Mouse (Mus musculus): ENCODE measurements around the gene Mycbpap. TPM values are rescaled to one million over a fixed set of nuclear protein-coding genes. Genes with fewer than 3 reads are reported as not detected.
A peak's percentile ranks its signal among the peaks of the same experiment; 100 is the strongest.

Gene Mycbpap
- not detected for polyA plus RNA-seq (2017; shearing (Covaris generic))

DNA sequence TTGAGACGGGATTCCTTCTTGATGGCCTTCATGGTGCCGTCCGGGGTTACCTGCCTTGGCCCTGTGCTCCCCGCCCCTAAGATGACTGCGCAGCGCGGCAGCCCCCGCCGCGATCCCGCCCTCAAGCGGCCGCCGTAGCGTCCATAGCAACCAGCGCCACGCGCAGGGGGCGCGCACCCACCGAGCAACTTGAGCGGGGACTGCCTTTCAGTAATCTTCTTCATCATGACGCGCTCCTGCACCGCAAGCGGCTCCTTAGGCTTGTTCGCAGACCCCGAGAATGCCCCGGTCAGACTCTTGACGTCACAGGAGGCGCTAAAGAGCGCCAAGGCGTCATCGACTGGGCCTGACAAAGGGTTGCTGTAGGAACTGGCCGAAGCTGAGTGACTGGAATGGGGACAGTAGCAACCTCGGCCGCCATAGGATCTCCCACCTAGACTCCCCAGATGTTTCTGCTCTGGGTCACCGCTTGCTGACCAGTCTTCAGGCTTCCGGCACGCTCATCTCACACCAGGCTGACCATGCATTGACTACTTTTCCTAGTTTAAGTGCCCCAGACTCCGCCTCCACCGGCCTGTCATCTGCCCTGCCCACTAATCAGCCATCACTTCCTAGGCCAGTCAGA lies at the start of gene Mycbpap:
TSS of gene Mycbpap (minus strand) at position 524 of the 625 bp plus-strand sequence.
- no peak for ATAC-seq

GRCm38 (mm10) chr11:94570612-94571011 lies 49.1 kb upstream of the Mycbpap start:
- no peak for ATAC-seq

GRCm38 (mm10) chr11:94567326-94567725 lies 45.8 kb upstream of the Mycbpap start:
- no peak for ATAC-seq

DNA sequence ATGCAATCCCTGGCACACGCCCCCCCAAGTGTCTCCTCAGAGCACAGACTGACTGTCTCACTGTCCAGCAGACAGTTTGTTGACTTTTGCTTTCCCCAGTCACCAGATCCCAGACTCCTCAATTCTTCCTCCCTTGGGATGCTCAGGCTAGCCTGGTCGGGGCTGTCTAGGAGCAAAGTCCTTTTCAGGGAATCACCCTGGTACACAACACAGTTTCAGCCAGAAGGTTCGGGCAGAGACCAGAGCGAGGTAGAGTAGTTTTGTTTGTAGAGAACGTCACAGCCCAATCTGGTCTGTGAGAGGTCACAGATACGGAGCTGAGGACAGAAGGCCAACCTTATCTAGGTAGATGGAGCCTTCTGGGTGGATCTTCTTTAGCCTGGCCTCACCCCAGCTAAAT lies 45.0 kb upstream of the Mycbpap start:
- ATAC-seq, result no peak

GRCm38 (mm10) chr11:94565151-94565479 lies 43.6 kb upstream of the Mycbpap start:
- peak; percentile 34 for ATAC-seq

DNA sequence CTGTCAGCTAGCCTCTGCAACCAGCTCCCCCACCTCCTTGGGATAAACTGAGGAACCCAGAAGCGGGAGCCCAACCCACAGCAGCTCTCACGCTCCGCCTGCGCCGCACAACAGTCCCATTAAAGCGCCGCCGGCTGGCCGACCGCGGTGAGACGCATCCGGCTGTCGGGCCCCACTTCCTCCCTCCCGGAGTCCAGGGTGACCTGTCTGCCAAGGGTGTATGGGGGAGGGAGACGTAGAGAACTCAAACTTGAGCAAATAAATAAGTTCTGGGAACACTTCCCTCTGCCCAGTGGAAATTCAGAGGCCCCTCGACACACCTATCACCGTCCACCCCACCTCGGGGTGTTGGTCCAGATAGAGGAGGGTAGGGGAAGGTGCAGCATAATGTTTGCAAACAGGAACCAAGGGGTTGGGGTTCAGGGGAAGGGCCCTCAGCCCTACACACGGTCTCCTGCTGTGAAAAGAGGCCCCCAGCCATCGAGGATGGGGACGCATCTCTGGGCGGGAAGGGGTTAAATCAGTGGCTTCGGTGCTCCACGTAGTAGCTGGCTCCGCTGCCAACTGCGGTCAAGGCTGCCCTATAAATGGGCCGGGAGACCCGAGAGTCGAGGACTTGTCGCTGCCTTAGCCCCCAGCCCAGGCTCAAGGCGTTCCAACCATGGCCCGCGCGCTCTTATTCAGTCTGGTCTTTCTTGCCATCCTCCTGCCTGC lies 43.1 kb upstream of the Mycbpap start, which contains the start of gene Chad:
TSS of gene Chad (plus strand) at position 611 of the 714 bp plus-strand sequence.
- peak; percentile 71 for ATAC-seq

DNA sequence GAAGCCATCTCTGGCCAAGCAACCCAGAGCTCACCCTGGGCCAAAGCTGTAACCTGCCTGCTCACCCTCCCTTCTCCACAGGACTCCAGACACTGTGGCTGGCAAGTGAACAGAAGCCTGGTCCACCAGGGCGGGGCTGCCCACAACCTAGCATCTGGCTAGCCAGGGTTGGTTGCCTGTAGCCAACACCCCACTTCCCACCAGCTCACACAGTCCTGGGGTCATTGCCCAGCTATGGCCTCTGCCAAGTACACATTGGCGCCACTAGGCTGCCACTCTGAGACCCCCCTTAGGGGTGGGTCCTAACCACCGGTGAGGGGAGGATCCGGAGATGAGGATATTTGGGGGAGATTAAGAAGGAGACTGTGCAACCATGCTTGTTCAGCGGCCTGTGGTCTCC lies 42.3 kb upstream of the Mycbpap start:
- ATAC-seq, result no peak

DNA sequence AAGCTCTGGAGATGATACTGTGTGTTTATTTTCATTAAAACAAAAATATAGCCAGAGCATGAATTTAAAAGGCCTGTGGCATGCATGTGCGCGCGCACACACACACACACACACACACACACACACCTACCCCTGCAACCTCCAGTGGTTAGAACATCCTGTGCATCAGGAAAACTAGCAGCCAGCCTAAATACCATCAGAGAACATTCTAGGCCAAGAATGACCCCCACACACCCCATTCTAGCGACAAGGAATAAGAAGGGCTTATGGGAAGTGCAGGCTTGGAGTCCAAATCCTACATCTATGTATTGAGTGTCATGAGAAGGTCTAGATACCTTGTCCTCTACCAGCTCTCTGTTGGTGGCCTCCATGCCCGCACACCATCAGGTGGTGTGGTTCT lies 41.8 kb upstream of the Mycbpap start:
- ATAC-seq, result no peak

- no peak for ATAC-seq
These were observed 36.7 kb upstream of the Mycbpap start for GRCm38 (mm10) chr11:94558226-94558625.

GRCm38 (mm10) chr11:94550442-94550744 lies 28.9 kb upstream of the Mycbpap start:
- ATAC-seq, result no peak

- ATAC-seq, result no peak
These were observed 28.3 kb upstream of the Mycbpap start for GRCm38 (mm10) chr11:94549691-94550441.

DNA sequence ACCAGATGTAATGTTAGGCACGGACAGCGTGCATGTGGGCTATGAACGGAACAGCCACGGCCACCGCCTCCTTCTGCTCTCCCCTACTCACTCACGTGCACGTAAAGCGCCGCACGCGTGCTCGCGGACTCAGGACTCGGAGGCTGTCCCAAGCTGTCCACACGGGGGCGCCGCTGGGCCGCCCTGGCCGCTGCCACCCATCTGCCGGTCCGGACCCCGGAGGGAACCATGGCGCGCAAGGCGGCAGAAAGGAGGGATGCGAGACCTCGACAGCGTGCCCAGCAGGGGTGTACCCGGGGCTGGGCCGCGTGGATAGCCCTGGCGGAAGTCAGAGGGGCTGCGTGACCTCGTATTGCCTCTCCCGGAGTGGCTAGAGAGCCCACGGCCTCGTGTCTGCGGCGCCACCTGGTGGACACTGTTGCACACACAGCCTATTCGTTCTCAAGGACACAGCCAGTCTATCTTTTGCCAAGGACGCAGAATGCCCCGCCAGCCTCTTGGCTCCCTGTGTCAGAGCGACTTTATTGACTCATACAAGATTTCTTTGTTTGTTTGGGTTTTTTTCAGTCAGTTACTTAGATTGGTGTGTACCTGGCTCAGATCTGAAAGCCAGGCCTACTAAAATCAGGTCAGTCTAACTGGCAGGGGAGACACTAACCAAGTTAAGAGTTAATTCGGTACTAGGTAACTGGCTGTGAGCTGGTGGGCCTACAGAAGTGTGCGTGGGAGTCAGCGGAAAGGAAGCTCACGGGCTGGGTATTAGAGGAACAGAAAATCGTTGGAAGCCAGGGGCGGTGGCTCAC lies 27.5 kb upstream of the Mycbpap start, which contains the start of gene Rsad1:
TSS of gene Rsad1 (minus strand) at position 368 of the 803 bp plus-strand sequence.
- peak; percentile 88 for ATAC-seq

GRCm38 (mm10) chr11:94548041-94548784 lies 26.7 kb upstream of the Mycbpap start:
- ATAC-seq, result peak; percentile 32

DNA sequence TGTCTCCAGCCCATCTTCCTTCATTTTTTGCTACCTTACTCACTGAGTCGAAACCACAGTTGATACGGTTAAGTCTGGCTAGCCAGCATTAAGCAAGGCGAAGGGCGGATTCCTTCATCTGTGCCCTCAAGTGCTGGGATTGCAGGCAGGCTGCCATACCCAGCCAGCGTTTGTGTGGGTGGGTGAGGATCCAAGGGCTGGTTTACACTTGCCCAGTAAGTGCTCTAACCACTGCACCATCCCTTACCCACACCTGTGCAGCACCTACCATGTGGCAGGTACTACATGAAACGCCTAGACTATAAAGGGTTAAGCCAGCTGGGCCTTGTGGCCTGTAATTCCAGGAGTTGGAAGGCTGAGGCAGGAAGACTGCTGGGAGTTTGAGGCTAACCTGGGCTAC lies 25.7 kb upstream of the Mycbpap start:
- no peak for ATAC-seq

- no peak for ATAC-seq
These were observed 24.8 kb upstream of the Mycbpap start for GRCm38 (mm10) chr11:94546381-94546780.

GRCm38 (mm10) chr11:94544422-94544821 lies 22.9 kb upstream of the Mycbpap start:
- ATAC-seq, result no peak

DNA sequence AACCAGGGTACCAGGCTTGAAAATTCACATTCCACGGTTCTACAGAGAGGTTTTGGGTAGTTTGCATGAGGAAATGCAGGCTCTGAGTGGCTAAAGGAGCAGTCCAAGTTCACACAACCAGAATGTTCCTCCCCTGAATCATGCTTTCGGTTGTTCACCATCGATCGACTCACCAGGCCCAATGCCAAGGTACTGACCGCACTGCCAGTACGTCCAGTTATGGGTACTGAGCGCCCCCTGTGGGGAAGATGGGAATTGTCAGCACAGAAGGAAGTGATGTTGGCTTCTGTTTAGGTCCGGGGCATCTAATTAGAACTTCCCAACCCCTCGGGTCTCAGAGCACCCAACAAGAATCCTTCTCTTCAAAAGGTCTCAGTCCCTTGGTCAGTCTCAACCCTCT lies 22.4 kb upstream of the Mycbpap start:
- ATAC-seq, result no peak

GRCm38 (mm10) chr11:94543344-94543743 lies 21.8 kb upstream of the Mycbpap start:
- ATAC-seq, result no peak

- ATAC-seq, result no peak
These were observed 20.9 kb upstream of the Mycbpap start for GRCm38 (mm10) chr11:94542400-94542799.

GRCm38 (mm10) chr11:94539761-94540160 lies 18.2 kb upstream of the Mycbpap start:
- no peak for ATAC-seq

GRCm38 (mm10) chr11:94538733-94539292 lies 17.3 kb upstream of the Mycbpap start:
- no peak for ATAC-seq

GRCm38 (mm10) chr11:94533171-94533570 lies 11.6 kb upstream of the Mycbpap start:
- no peak for ATAC-seq
